ENCODE assay signal across 13 mouse cellular contexts in genomic region chr8:47392290-47392689, GRCm38 (mm10). TPM values are rescaled to one million over a fixed set of nuclear protein-coding genes. Genes with fewer than 3 reads are reported as not detected.
DNase-seq lines count a peak whose midpoint lies in the region; ATAC-seq and TF ChIP-seq lines count a peak whose summit lies in the region.
"Had no signal": no experiment of that assay in that cellular context is flagged by ENCODE, and none has a peak within 500 bp of the region (broad histone marks: within the 10 kb centered on the region; RNA-seq: fewer than 3 reads in every experiment).

No protein-coding gene starts in this region.

- H3K4me2 ChIP-seq in heart, embryonic 16.5 days (ENCODE audit: low read depth, low read length) = peak overlapping the region; percentile 33
- H3K4me2 ChIP-seq in kidney, postnatal 0 days (ENCODE audit: low read length) = peak overlapping the region; percentile 24; the same call in 1 of the 2 replicates
- peak overlapping the region; percentile 39 for H3K4me2 ChIP-seq in stomach, embryonic 16.5 days (ENCODE audit: low read depth, low read length)
- H3K4me2 ChIP-seq: forebrain, embryonic 12.5 days had no signal

- H3K27ac ChIP-seq in heart, embryonic 16.5 days (ENCODE audit: low read length) = no peak overlapping the region
- H3K27ac ChIP-seq in kidney, postnatal 0 days = peak overlapping the region; percentile 66
- peak overlapping the region; percentile 79 for H3K27ac ChIP-seq in stomach, embryonic 16.5 days (ENCODE audit: low read length)
- H3K27ac ChIP-seq: forebrain, embryonic 12.5 days; heart, adult 2 months; midbrain, embryonic 10.5 days had no signal

- ATAC-seq in heart, embryonic 16.5 days (replicated peaks; ENCODE audit: extremely low read depth, insufficient read depth, low FRiP score) = no peak
- peak; percentile 43; the same call in 1 of the 2 replicates for ATAC-seq in kidney, postnatal 0 days (replicated peaks; ENCODE audit: low FRiP score, low read depth)
- peak; percentile 35; the same call in 1 of the 2 replicates for ATAC-seq in stomach, embryonic 16.5 days (ENCODE audit: insufficient read depth, low FRiP score)
- no peak for ATAC-seq in megakaryocyte progenitor cell, adult 5-6 weeks (replicated peaks; ENCODE audit: poor library complexity)

- H3K9ac ChIP-seq in heart, embryonic 16.5 days (ENCODE audit: low read length) = no peak overlapping the region
- H3K9ac ChIP-seq in kidney, postnatal 0 days (ENCODE audit: low read depth, low read length) = no peak overlapping the region
- peak overlapping the region; percentile 28; the same call in 1 of the 2 replicates for H3K9ac ChIP-seq in stomach, embryonic 16.5 days (ENCODE audit: low read length)
- H3K9ac ChIP-seq: forebrain, embryonic 12.5 days had no signal

- H3K36me3 ChIP-seq in heart, embryonic 16.5 days (ENCODE audit: control insufficient read depth, insufficient read depth) = no peaks in the 10 kb centered on the region
- no peaks in the 10 kb centered on the region for H3K36me3 ChIP-seq in kidney, postnatal 0 days (ENCODE audit: insufficient read depth, low read length)
- H3K36me3 ChIP-seq in stomach, embryonic 16.5 days (ENCODE audit: control insufficient read depth, insufficient read depth, low read length) = no peaks in the 10 kb centered on the region
- H3K36me3 ChIP-seq: forebrain, embryonic 12.5 days; midbrain, embryonic 10.5 days had no signal

- H3K4me1 ChIP-seq in heart, embryonic 16.5 days (ENCODE audit: control insufficient read depth, insufficient read depth, low read length) = peaks cover 8% of the 10 kb centered on the region; the same call in 1 of the 2 replicates
- H3K4me1 ChIP-seq in kidney, postnatal 0 days (replicated peaks; ENCODE audit: insufficient read depth, low read length) = 0 out of 2 replicates have a peak, but pooled peaks cover 3% of the 10 kb centered on the region
- H3K4me1 ChIP-seq in stomach, embryonic 16.5 days (ENCODE audit: control insufficient read depth, insufficient read depth, low read length) = no peaks in the 10 kb centered on the region
- H3K4me1 ChIP-seq: forebrain, embryonic 12.5 days; midbrain, embryonic 10.5 days had no signal

- H3K27me3 ChIP-seq in heart, embryonic 16.5 days (ENCODE audit: control insufficient read depth, insufficient read depth, low read length) = no peaks in the 10 kb centered on the region
- H3K27me3 ChIP-seq in kidney, postnatal 0 days (ENCODE audit: insufficient read depth, low read length) = no peaks in the 10 kb centered on the region
- no peaks in the 10 kb centered on the region for H3K27me3 ChIP-seq in stomach, embryonic 16.5 days (ENCODE audit: control insufficient read depth, insufficient read depth, low read length)
- H3K27me3 ChIP-seq: forebrain, embryonic 12.5 days had no signal

- DNase-seq in heart, postnatal 36 days = no peak
- peak; percentile 52 for DNase-seq in urinary bladder, postnatal 14 days (ENCODE audit: low spot score)
- no peak for DNase-seq in urinary bladder, adult 2 months (ENCODE audit: low spot score)
- no peak for DNase-seq in kidney, postnatal 0 days (ENCODE audit: low spot score)
- no peak for DNase-seq in right cerebral cortex, postnatal 25 days
- DNase-seq: cerebellum, adult 9-10 months; heart, adult 2 months; layer of hippocampus, postnatal 36 days had no signal

- H3K9me3 ChIP-seq in heart, embryonic 16.5 days (replicated peaks; ENCODE audit: control insufficient read depth, low read length) = no peaks in the 10 kb centered on the region
- no peaks in the 10 kb centered on the region for H3K9me3 ChIP-seq in kidney, postnatal 0 days (replicated peaks; ENCODE audit: low read length)
- H3K9me3 ChIP-seq in stomach, embryonic 16.5 days (replicated peaks; ENCODE audit: control insufficient read depth, low read length) = no peaks in the 10 kb centered on the region
- H3K9me3 ChIP-seq: forebrain, embryonic 12.5 days; midbrain, embryonic 10.5 days had no signal

- 56% methylated on average over 18 of the region's 18 CpGs for WGBS in heart, embryonic 16.5 days
- WGBS in kidney, postnatal 0 days = 68% methylated on average over 18 of the region's 18 CpGs
- 63% methylated on average over 18 of the region's 18 CpGs for WGBS in stomach, embryonic 16.5 days

- no peak for TF ChIP-seq CTCF in kidney, postnatal 0 days (IDR thresholded peaks at IDR 0.05; ENCODE audit: low read depth)

- H3K4me3 ChIP-seq in heart, embryonic 16.5 days (ENCODE audit: low read length) = no peak overlapping the region
- no peak overlapping the region for H3K4me3 ChIP-seq in kidney, postnatal 0 days (replicated peaks; ENCODE audit: low read depth, low read length)
- H3K4me3 ChIP-seq in stomach, embryonic 16.5 days (replicated peaks; ENCODE audit: low read length) = no peak overlapping the region
- H3K4me3 ChIP-seq: forebrain, embryonic 12.5 days; heart, adult 2 months; midbrain, embryonic 10.5 days had no signal

- intact Hi-C loops in heart, postnatal 36 days (cut with DNase I) = no loop called here

RNA-seq across cellular contexts. Expression of gene Stox2, which starts 53.9 kb away (rescaled TPM):
- polyA plus RNA-seq in heart, embryonic 16.5 days (2015; fragmentation: Nextera tagmentation; extraction: Ambion mirVana) = 7.3 and 8.0 TPM in 2 replicates
- total RNA-seq in heart, postnatal 36 days (2021) = 10 to 100 TPM; 10.1 to 13.6 TPM
- polyA plus RNA-seq in urinary bladder, adult 2 months (2012; rRNA removed) = 5.9 and 8.0 TPM in 2 replicates
- polyA plus RNA-seq in kidney, postnatal 0 days (2015; fragmentation: Nextera tagmentation; extraction: Ambion mirVana) = 8.8 and 10.4 TPM in 2 replicates
- polyA plus RNA-seq in stomach, embryonic 16.5 days (2015; fragmentation: Nextera tagmentation; extraction: Ambion mirVana) = 8.7 and 9.2 TPM in 2 replicates
- 0.83 and 1.7 TPM in 2 replicates for total RNA-seq in megakaryocyte progenitor cell, adult 5-6 weeks (2015)
- 0.67 and 0.78 TPM in 2 replicates for total RNA-seq in megakaryocyte progenitor cell, adult 5-6 weeks (2017)

Comparison
In these comparisons a context has a peak if more than half of its experiments do, and no peak if none do; other contexts are left out.
1. ATAC-seq: peak in kidney, postnatal 0 days (single experiment) and stomach, embryonic 16.5 days (single experiment); none in heart, embryonic 16.5 days (single experiment) and megakaryocyte progenitor cell, adult 5-6 weeks (single experiment).
2. Peak in every context shown above with its lines, with median percentiles within 50 percentile points of each other: H3K4me2 ChIP-seq.